Mouse (Mus musculus): ENCODE measurements at regions not wholly inside any gene's neighbourhood (a gene's known extent, or its start where the extent isn't known, plus 50 kb on each side); places are given as distances from the start of the nearest gene placed in this dataset.
A peak's percentile ranks its signal among the peaks of the same experiment; 100 is the strongest.

GRCm38 (mm10) chr5:126530806-126531527, 710.6 kb upstream of the Tmem132c start:
- no peak for DNase-seq (ENCODE audit: low spot score in 2 of 2)
- intact Hi-C loops (cut with DNase I): no loop called here

GRCm38 (mm10) chr5:126531528-126531894, 710.1 kb upstream of the Tmem132c start:
- intact Hi-C loops (cut with DNase I): no loop called here

GRCm38 (mm10) chr5:126531975-126532374, 709.6 kb upstream of the Tmem132c start:
- no peak for DNase-seq (ENCODE audit: low spot score in 2 of 2)
- intact Hi-C loops (cut with DNase I): no loop called here

More at GRCm38 (mm10) chr5:126531528-126531894, 710.1 kb upstream of the Tmem132c start:
- DNase-seq (ENCODE audit: low spot score in 2 of 2): no peak

- DNase-seq (ENCODE audit: low spot score in 2 of 2): no peak
- intact Hi-C loops (cut with DNase I): no loop called here
Observed at GRCm38 (mm10) chr5:126538072-126538471, 703.5 kb upstream of the Tmem132c start.

GRCm38 (mm10) chr5:126544261-126544976, 697.2 kb upstream of the Tmem132c start:
- intact Hi-C loops (cut with DNase I): no loop called here
- DNase-seq (ENCODE audit: low spot score in 2 of 2): no peak

GRCm38 (mm10) chr5:126547841-126548240, 693.8 kb upstream of the Tmem132c start:
- no peak for DNase-seq (ENCODE audit: low spot score in 2 of 2)
- intact Hi-C loops (cut with DNase I): no loop called here

GRCm38 (mm10) chr5:126551676-126552075, 689.9 kb upstream of the Tmem132c start:
- intact Hi-C loops (cut with DNase I): no loop called here
- DNase-seq (ENCODE audit: low spot score in 2 of 2): no peak

GRCm38 (mm10) chr5:126559011-126559410, 682.6 kb upstream of the Tmem132c start:
- DNase-seq (ENCODE audit: low spot score in 2 of 2): no peak
- intact Hi-C loops (cut with DNase I): no loop called here

- intact Hi-C loops (cut with DNase I): no loop called here
- DNase-seq (ENCODE audit: low spot score in 2 of 2): no peak
Observed at GRCm38 (mm10) chr5:126565817-126566216, 675.8 kb upstream of the Tmem132c start.

GRCm38 (mm10) chr5:126566226-126566625, 675.4 kb upstream of the Tmem132c start:
- intact Hi-C loops (cut with DNase I): no loop called here
- DNase-seq (ENCODE audit: low spot score in 2 of 2): no peak

- intact Hi-C loops (cut with DNase I): no loop called here
- no peak for DNase-seq (ENCODE audit: low spot score in 2 of 2)
Observed at GRCm38 (mm10) chr5:126573766-126574165, 667.8 kb upstream of the Tmem132c start.

GRCm38 (mm10) chr5:126597786-126598330, 643.8 kb upstream of the Tmem132c start:
- intact Hi-C loops (cut with DNase I): no loop called here
- DNase-seq (ENCODE audit: low spot score in 2 of 2): no peak

- intact Hi-C loops (cut with DNase I): no loop called here
Observed at GRCm38 (mm10) chr5:126599561-126599960, 642.0 kb upstream of the Tmem132c start.

GRCm38 (mm10) chr5:126606756-126607155, 634.9 kb upstream of the Tmem132c start:
- intact Hi-C loops (cut with DNase I): no loop called here

More at GRCm38 (mm10) chr5:126599561-126599960, 642.0 kb upstream of the Tmem132c start:
- no peak for DNase-seq (ENCODE audit: low spot score in 2 of 2)

GRCm38 (mm10) chr5:126612571-126612970, 629.0 kb upstream of the Tmem132c start:
- intact Hi-C loops (cut with DNase I): no loop called here
- no peak for DNase-seq (ENCODE audit: low spot score in 2 of 2)

More at GRCm38 (mm10) chr5:126606756-126607155, 634.9 kb upstream of the Tmem132c start:
- DNase-seq (ENCODE audit: low spot score in 2 of 2): no peak

- DNase-seq (ENCODE audit: low spot score in 2 of 2): no peak
- intact Hi-C loops (cut with DNase I): loop anchor here (2.0 to 10.0 kb wide), 3 partner anchors 72 to 1090 kb away; partner anchors contain the start of gene Tmem132b
Observed at GRCm38 (mm10) chr5:126622551-126622950, 619.1 kb upstream of the Tmem132c start.

- intact Hi-C loops (cut with DNase I): loop anchor here (2.0 to 10.0 kb wide), 3 partner anchors 72 to 1091 kb away; partner anchors contain the start of gene Tmem132b
- DNase-seq (ENCODE audit: low spot score in 2 of 2): peak; percentile 53 to 63
Observed at GRCm38 (mm10) chr5:126623205-126623604, 618.4 kb upstream of the Tmem132c start.

- DNase-seq (ENCODE audit: low spot score in 2 of 2): no peak
- intact Hi-C loops (cut with DNase I): loop anchor here (10.0 kb wide), 1 partner anchor 65 kb away; no protein-coding TSS in a partner anchor
Observed at GRCm38 (mm10) chr5:126629826-126630225, 611.8 kb upstream of the Tmem132c start.

- intact Hi-C loops (cut with DNase I): no loop called here
- no peak for DNase-seq (ENCODE audit: low spot score in 2 of 2)
Observed at GRCm38 (mm10) chr5:126650415-126650814, 591.2 kb upstream of the Tmem132c start.

GRCm38 (mm10) chr5:126651367-126651766, 590.2 kb upstream of the Tmem132c start:
- DNase-seq (ENCODE audit: low spot score in 2 of 2): no peak
- intact Hi-C loops (cut with DNase I): no loop called here

Data from left cerebral cortex, postnatal 36 days (tissue).